Mouse (Mus musculus) neutrophil, adult 83 days (primary cell): ENCODE measurements around the gene Gm10591. TPM values are rescaled to one million over a fixed set of nuclear protein-coding genes. Genes with fewer than 3 reads are reported as not detected.

Source experiments
- total RNA-seq, 2 experiments: library from RNA; stranded (reverse); gene quantifications; one replicate each; pipeline ENCODE4 v1.2.4; 2023

Gm10591 gene
- not detected for total RNA-seq

DNA sequence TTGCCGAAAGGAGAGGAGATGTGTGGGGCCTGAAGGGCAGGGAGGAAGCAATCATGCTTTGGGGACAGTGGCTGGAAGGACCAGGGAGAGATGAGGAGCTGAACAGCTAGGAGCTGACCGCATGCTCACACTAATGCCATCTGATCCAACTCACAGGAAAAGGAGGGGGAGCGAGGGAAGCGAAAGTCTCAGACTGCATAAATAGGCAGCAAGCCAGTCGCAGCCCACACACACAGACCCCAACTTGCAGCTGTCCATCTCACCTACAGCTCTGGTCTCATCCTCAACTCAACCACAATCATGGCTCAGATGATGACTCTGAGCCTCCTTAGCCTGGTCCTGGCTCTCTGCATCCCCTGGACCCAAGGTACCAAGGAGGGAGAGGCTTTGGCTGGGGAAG lies at the start of gene Gm10591:
Gm10591 (plus strand) TSS at position 301 of the 400 bp plus-strand sequence.

GRCm38 (mm10) chr4:42629419-42629818 lies 17.4 kb downstream of the Gm10591 start, which contains the start of gene Gm2564:
Gm2564 (plus strand) TSS chr4:42629719.

DNA sequence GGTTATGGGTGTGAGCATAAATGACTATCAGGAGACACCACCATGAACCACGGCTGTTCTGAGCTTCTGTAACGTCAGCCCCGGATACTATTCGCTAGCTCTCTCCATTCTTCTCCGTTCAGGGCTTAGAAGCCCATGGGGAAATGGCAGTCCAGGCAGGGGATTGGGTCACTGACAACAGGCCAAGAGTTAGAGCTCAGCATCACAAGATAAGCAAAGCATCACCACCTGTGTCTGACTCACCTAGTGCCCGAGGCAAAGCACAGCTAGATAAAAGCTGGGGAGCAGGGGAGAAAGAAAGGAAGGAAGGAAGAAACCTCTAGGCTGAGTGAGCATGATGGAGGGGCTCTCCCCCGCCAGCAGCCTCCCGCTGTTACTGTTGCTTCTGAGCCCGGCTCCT lies 43.0 kb downstream of the Gm10591 start, which contains the start of gene Ccl27b:
Ccl27b (plus strand) TSS at position 301 of the 400 bp plus-strand sequence.

GRCm38 (mm10) chr4:42661793-42662192 lies 49.8 kb downstream of the Gm10591 start, which contains the start of gene Il11ra2:
Il11ra2 (minus strand) TSS chr4:42661893.

Other genes with a start within 250 kb of the Gm10591 start
- not detected for gene Gm21586, start 172.8 kb upstream of the Gm10591 start, total RNA-seq
- gene Gm2163, start 145.4 kb upstream of the Gm10591 start, total RNA-seq: under 1 TPM in 1 of 2 experiments, not detected in 1; 0.24 TPM
- not detected for gene Fam205a2, start 84.0 kb upstream of the Gm10591 start, total RNA-seq
- not detected for gene Gm2564, start 17.5 kb downstream of the Gm10591 start, total RNA-seq
- gene Ccl27b, start 43.1 kb downstream of the Gm10591 start, total RNA-seq: not detected
- not detected for gene Il11ra2, start 49.7 kb downstream of the Gm10591 start, total RNA-seq
- gene 4930578G10Rik, start 123.3 kb downstream of the Gm10591 start, total RNA-seq: not detected
- not detected for gene Ccl19, start 144.4 kb downstream of the Gm10591 start, total RNA-seq
- gene Ccl21a, start 161.8 kb downstream of the Gm10591 start, total RNA-seq: not detected
- gene Fam205a1, start 241.7 kb downstream of the Gm10591 start, total RNA-seq: not detected
- gene Gm12394, start 244.6 kb downstream of the Gm10591 start, total RNA-seq: not detected